Mouse (Mus musculus): Measurements from ENCODE around the gene Actb. TPM values are rescaled to one million over a fixed set of nuclear protein-coding genes. Genes with fewer than 3 reads are reported as not detected.
A peak's percentile ranks its signal among the peaks of the same experiment; 100 is the strongest.

Actb gene
- polyA plus RNA-seq, 1 experiment, result 5,124 TPM

DNA sequence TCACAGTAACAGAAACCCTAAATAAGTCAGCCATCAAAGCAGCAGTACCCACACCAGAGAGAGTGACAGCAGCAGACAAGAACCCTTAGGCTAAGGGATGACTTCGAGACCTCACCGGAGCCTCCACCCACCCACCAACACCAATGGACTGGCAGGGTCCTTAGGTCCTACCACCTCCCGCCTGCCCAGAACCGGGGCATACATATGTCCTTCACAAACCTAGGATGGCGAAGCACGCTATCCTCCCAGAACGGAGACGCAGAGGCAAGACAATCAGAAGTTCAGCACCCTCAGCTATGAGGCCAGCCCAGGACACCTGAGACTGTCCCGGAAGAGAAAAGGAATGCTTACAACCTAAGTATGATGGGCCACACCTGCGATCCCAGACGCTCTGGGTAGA is 24.1 kb downstream of the Actb start:
- no peak for TF ChIP-seq POLR2A (IDR thresholded peaks at IDR 0.05; ENCODE audit: borderline replicate concordance, extremely low read depth, insufficient read depth, insufficient read length, poor library complexity, severe bottlenecking)
- no peak for TF ChIP-seq CTCF (IDR thresholded peaks at IDR 0.05; ENCODE audit: borderline replicate concordance, extremely low read depth, insufficient read depth, insufficient read length)
- DNase-seq (ENCODE audit: low read depth), result no peak

DNA sequence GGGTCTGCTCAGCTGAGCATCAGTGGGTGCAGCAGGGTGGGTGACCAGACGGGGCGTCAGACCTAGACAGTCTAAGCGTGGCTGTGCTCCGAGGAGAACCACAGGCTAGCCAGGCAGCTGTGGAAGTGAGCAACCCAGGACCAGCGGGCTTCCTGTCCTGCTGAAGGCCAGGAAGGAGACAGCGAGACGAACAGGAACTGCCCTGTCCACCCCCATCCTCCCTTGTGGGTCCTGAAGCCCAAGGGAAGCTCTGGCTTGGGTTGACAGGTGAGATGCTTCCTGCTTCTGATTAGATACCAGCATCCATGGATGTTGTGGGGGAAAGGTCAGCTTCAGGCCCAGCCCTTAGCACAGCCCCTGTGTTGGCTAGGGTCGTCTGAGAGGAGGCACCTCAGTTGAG is 24.6 kb downstream of the Actb start:
- TF ChIP-seq CTCF (IDR thresholded peaks at IDR 0.05; ENCODE audit: borderline replicate concordance, extremely low read depth, insufficient read depth, insufficient read length) (no peak), POLR2A (IDR thresholded peaks at IDR 0.05; ENCODE audit: borderline replicate concordance, extremely low read depth, insufficient read depth, insufficient read length, poor library complexity, severe bottlenecking) (no peak)
- no peak for DNase-seq (ENCODE audit: low read depth)

DNA sequence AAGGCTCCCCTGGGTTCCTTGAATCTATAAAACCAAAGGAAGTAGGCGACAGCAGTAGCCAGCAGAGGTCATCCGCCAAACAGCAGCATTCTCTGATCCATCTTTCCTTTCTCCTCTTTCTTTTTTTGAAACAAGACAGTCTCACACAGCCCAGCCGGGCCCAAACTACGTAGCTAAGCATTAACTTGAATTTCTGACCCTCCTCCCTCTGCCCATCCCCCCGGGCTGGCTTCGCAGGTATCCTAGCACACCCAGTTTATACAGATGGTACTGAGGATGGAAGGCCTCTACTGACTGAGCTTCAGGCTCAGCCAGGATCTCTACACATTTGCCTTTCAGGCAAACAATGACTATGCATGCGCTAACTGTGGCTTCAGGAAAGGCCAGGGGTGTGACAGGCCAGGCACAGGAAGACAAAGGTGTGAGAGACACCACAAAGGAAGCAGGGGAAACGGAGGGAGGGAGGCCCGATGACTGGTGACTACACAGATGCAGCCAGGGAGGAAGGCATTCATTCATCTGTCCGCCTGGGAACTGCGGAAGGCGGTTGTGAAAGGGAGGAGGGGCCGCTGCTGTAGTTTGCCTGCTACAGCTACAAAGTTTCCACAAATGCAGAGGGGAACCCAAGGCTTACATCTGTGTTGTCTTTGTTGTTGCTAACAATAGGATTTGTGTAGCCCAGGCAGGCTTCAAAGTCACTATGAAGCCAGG is 25.6 kb downstream of the Actb start:
- no peak for TF ChIP-seq CTCF (IDR thresholded peaks at IDR 0.05; ENCODE audit: borderline replicate concordance, extremely low read depth, insufficient read depth, insufficient read length)
- TF ChIP-seq POLR2A (IDR thresholded peaks at IDR 0.05; ENCODE audit: borderline replicate concordance, extremely low read depth, insufficient read depth, insufficient read length, poor library complexity, severe bottlenecking), result no peak
- DNase-seq (ENCODE audit: low read depth), result peak; percentile 67

DNA sequence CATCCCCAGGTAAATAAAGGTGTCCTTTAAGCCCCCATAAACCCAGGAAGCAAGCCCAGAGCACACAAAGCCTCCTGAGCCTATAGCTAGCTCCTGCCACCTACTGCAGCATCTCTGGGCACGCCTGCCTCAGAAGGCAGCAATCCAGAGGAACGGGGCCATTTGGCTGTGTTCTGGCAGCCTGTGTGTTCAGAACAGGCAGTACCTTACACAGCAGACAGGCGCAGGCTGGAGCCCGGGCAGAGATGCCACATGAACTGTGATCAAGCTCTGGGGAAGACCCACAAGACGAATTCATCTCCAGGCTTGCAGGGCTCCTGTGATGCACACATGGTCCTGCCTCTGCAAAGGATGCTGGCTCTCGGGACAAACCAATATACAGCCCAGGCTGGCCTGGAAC is 26.3 kb downstream of the Actb start:
- no peak for TF ChIP-seq POLR2A (IDR thresholded peaks at IDR 0.05; ENCODE audit: borderline replicate concordance, extremely low read depth, insufficient read depth, insufficient read length, poor library complexity, severe bottlenecking)
- peak; percentile 3; the same call in 1 of the 2 replicates for TF ChIP-seq CTCF (IDR thresholded peaks at IDR 0.05; ENCODE audit: borderline replicate concordance, extremely low read depth, insufficient read depth, insufficient read length)
- no peak for DNase-seq (ENCODE audit: low read depth)

DNA sequence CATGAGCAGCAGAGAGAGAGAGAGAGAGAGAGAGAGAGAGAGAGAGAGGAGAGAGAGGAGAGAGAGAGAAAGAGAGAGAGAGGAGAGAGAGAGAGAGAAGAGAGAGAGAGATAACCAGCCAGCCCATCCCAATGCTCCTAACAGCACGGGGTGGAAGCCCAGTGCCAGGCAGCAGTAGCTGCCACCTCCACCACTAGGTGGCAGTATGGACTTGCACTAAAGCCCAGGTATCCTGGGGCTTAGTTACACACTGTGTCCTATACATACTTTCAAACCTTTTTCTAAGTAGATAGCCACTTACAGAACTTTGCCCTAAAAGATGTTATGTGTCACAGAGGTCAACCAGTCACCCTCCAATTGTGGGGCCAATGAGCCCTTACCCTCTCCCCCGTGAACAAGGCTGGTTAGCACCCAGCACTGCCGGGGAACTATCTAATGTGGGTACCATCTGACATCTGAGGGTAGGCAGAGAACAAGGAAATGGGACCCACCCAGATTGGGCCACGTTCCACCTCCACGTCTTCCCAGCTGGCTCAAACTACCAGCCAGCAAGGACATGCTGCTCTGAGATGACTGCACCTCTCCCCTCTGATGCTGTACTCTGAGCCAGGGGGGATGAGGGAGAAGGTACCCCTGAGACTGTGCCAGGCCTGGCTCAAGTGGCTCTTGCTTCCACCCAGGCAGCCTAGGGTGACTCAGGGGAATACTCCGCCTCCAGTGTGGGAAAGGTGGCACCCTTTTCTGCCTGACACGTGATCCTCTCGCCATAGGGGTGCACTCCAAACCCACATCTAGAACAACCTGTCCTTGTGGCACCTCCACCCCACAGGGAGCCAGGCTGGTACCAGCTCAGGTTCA is 27.0 kb downstream of the Actb start:
- no peak for TF ChIP-seq POLR2A (IDR thresholded peaks at IDR 0.05; ENCODE audit: borderline replicate concordance, extremely low read depth, insufficient read depth, insufficient read length, poor library complexity, severe bottlenecking)
- TF ChIP-seq CTCF (IDR thresholded peaks at IDR 0.05; ENCODE audit: borderline replicate concordance, extremely low read depth, insufficient read depth, insufficient read length), result peak; percentile 95
- DNase-seq (ENCODE audit: low read depth), result peak; percentile 91

DNA sequence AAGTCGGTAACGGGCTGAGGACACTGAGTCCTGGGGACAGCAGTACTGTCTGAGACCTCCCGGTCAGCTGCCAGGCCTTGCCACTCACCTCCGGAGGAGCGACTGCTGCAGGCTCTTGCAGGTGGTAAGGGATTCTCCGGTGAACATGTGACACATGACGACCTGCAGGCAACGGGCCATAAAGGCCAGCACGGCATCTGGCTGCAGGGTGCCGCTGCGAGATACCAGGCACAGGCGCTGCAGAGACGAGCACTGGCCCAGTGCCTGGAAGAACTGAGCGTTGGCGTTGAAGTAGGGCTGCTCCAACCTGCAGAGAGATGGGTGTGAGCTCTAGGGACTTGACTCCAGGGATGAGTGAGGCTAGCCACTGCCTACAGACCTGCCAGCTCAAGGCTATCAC is 28.0 kb downstream of the Actb start:
- TF ChIP-seq POLR2A (IDR thresholded peaks at IDR 0.05; ENCODE audit: borderline replicate concordance, extremely low read depth, insufficient read depth, insufficient read length, poor library complexity, severe bottlenecking) (no peak), CTCF (IDR thresholded peaks at IDR 0.05; ENCODE audit: borderline replicate concordance, extremely low read depth, insufficient read depth, insufficient read length) (no peak)

DNA sequence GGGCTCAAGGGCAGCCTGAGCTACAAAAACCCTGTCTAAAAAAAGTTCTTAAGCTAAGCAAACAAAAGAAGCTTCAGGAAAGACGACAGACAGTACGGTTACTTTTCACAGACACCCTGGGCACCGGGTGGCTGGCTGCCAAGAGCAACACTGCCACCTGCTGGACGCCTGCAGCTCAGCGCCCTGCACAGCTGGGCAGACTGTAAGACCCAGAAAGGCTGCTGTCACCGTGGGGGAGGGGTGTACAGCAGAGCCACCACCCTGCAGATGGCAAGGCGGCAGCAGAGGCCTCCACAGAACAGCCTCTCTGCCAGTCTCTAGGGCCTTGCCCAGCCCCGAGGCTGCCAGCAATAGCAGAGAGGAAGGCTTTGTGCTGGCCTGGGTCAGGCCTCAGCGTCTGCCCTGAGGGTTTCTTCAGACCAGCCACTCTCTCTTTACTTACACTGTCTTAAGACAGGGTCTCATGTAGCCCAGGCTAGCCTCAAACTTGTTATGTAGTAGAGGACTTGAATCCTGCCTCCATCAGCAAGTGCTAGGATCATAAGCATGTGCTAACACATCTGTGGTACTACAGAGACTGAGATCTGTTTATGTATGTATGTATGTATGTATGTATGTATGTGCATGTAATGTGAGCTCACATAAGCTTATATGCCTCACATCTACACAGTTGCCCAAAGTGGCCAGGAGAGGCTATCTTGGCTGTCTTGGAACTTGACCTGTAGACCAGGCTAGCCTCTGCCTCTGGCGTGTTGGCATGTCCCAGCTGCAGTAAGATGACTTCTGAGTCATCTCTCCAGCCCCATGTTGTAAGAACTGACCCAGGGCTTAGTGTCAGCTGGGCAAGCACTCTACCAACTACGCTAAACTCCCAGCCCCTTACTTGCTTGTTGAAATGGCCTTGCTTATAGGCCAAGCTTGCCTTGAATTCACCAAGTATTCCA is 28.9 kb downstream of the Actb start:
- TF ChIP-seq POLR2A (IDR thresholded peaks at IDR 0.05; ENCODE audit: borderline replicate concordance, extremely low read depth, insufficient read depth, insufficient read length, poor library complexity, severe bottlenecking), result 0 out of 2 replicates have a peak, but pooled peaks have one; percentile 3
- peak; percentile 98 for TF ChIP-seq CTCF (IDR thresholded peaks at IDR 0.05; ENCODE audit: borderline replicate concordance, extremely low read depth, insufficient read depth, insufficient read length)
- DNase-seq (ENCODE audit: low read depth), result peak; percentile 95

More for the DNA sequence above, 28.0 kb downstream of the Actb start:
- DNase-seq (ENCODE audit: low read depth), result no peak

- no peak for TF ChIP-seq CTCF (IDR thresholded peaks at IDR 0.05; ENCODE audit: borderline replicate concordance, extremely low read depth, insufficient read depth, insufficient read length)
- TF ChIP-seq POLR2A (IDR thresholded peaks at IDR 0.05; ENCODE audit: borderline replicate concordance, extremely low read depth, insufficient read depth, insufficient read length, poor library complexity, severe bottlenecking), result no peak
- DNase-seq (ENCODE audit: low read depth), result no peak
Observed at GRCm38 (mm10) chr5:142876896-142877295, 29.7 kb downstream of the Actb start.

DNA sequence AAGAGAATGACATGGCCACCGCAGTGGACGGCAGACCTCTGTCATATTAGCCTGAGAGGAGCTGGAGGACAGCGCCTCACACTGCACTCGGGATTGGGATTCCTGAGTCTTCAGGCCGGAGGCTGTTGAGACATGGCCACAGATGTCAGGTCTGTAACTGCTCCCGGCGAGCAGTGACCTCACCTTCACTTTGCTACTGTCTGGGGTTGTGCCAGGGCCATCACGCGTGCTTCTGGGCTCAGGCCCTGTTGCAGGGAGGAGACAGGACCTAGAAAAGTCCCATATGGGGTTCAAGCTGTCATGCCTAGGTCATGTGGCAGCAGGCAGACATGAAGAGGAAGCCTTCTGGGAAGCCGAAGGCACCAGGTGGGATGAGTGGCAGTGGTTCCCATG is 31.0 kb downstream of the Actb start:
- DNase-seq (ENCODE audit: low read depth), result no peak
- TF ChIP-seq CTCF (IDR thresholded peaks at IDR 0.05; ENCODE audit: borderline replicate concordance, extremely low read depth, insufficient read depth, insufficient read length) (no peak), POLR2A (IDR thresholded peaks at IDR 0.05; ENCODE audit: borderline replicate concordance, extremely low read depth, insufficient read depth, insufficient read length, poor library complexity, severe bottlenecking) (no peak)

DNA sequence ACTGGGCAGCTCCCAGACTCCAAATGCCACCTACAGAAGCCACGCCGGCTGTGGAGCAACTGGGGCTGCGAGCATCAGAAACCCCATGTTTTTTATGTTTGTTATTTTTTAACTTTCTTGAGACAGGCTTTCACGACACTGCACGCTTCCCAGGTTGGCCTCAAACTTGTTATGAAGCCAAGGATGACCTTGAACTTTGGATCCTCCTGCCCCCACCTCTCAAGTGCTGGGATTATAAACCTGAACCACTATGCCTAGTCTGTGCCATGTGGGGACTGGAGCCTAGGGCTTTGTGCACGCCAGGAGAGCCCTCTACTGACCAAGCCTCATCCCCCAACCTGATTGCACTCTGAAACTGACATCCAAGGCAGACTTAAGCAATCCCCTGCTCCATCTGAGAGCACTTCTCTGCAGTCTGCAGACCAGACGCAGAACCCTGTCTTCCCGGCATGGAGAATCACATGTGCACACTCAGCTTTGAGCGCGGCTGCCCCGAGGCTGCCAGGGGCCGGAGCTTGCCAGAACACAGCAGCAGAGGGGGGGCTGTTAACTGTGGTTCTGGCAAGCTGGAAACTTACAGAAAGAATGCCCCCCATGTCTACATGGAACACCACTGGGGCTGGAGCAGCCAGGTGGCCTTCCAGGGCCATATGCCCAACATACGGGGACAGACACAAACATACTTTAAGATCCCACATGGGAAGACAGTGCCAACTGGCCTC is 31.6 kb downstream of the Actb start:
- peak; percentile 37 for DNase-seq (ENCODE audit: low read depth)
- no peak for TF ChIP-seq POLR2A (IDR thresholded peaks at IDR 0.05; ENCODE audit: borderline replicate concordance, extremely low read depth, insufficient read depth, insufficient read length, poor library complexity, severe bottlenecking)
- TF ChIP-seq CTCF (IDR thresholded peaks at IDR 0.05; ENCODE audit: borderline replicate concordance, extremely low read depth, insufficient read depth, insufficient read length), result no peak
